Mouse (Mus musculus): Measurements from ENCODE around the gene Exosc9.

DNA sequence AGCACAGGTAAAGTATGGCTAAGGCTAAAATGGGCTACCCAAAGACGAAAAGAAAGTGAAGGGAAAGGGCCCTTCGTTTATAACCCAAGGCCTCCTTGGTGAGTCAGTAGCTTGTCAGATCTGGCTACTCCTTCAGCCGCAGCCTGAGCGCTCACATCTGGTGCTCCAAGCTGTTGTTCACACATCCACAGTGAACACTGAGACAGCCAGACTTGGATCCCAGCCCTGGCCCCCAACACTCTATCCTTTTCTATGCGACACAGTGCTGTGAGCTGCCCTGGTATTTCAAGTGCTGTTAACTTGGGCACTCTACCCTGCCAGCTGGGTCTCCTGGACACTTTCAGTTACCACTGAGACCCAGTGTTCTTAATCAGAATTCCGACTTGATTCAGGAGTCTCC is 22.1 kb upstream of the Exosc9 start:
- TF ChIP-seq CTCF (conservative IDR thresholded peaks at IDR 0.05; ENCODE audit: insufficient read depth, insufficient read length, low read depth, low read length), result no peak
- no peak for TF ChIP-seq POLR2A (IDR thresholded peaks at IDR 0.05; ENCODE audit: low read depth, low read length)

Data from kidney, adult 2 months (tissue).